Mouse (Mus musculus): Measurements from ENCODE around the gene Zfp467. TPM values are rescaled to one million over a fixed set of nuclear protein-coding genes. Genes with fewer than 3 reads are reported as not detected.

Gene Zfp467
- polyA plus RNA-seq (2021; fragmentation: Nextera tagmentation), result 33.6 and 38.8 TPM in 2 replicates
- long read RNA-seq, experiment 1, transcript Zfp467-206 (5 exons, 3,619 nt), result major isoform, 19 of 57 reads
- long read RNA-seq, experiment 1, transcript Zfp467-208 (4 exons, 626 nt), result minor isoform, 5 of 57 reads
- long read RNA-seq, experiment 1, partial matches to known transcripts, result 9 of 57 reads
- long read RNA-seq, experiment 1, other reads (novel, unspliced or antisense), result 14 of 57 reads
- long read RNA-seq, experiment 2, transcript Zfp467-208 (4 exons, 626 nt), result minor isoform, 10 of 33 reads
- long read RNA-seq, experiment 2, transcript Zfp467-201 (5 exons, 599 nt), result major isoform, 11 of 33 reads
- long read RNA-seq, experiment 2, partial matches to known transcripts, result 7 of 33 reads
- long read RNA-seq, experiment 2, other reads (novel, unspliced or antisense), result 3 of 33 reads

GRCm38 (mm10) chr6:48445181-48446101, at the start of gene Zfp467:
Zfp467 (minus strand) TSS chr6:48445825.

GRCm38 (mm10) chr6:48447929-48448328, 2.3 kb upstream of the Zfp467 start, which contains the start of gene Sspo:
Sspo (plus strand) TSS chr6:48448229.

GRCm38 (mm10) chr6:48395105-48396007, 50.3 kb downstream of the Zfp467 start, which contains the start of gene Krba1:
Krba1 (plus strand) TSS chr6:48395586.

Other genes starting within 250 kb of the Zfp467 start
- gene Krba1, start 50.2 kb downstream of the Zfp467 start, polyA plus RNA-seq (2021; fragmentation: Nextera tagmentation), result 4.4 and 5.4 TPM in 2 replicates
- 0.09 and 0.16 TPM in 2 replicates for gene Sspo, start 2.4 kb upstream of the Zfp467 start, polyA plus RNA-seq (2021; fragmentation: Nextera tagmentation)
- 629 and 681 TPM in 2 replicates for gene Atp6v0e2, start 91.8 kb upstream of the Zfp467 start, polyA plus RNA-seq (2021; fragmentation: Nextera tagmentation)
- gene Lrrc61, start 109.0 kb upstream of the Zfp467 start, polyA plus RNA-seq (2021; fragmentation: Nextera tagmentation), result 25.9 and 31.8 TPM in 2 replicates
- 24.4 and 29.4 TPM in 2 replicates for gene Rarres2, start 127.0 kb upstream of the Zfp467 start, polyA plus RNA-seq (2021; fragmentation: Nextera tagmentation)
- not detected in 2 replicates for gene Gm45021, start 143.8 kb upstream of the Zfp467 start, polyA plus RNA-seq (2021; fragmentation: Nextera tagmentation)
- 20.9 and 23.4 TPM in 2 replicates for gene Repin1, start 148.1 kb upstream of the Zfp467 start, polyA plus RNA-seq (2021; fragmentation: Nextera tagmentation)
- not detected in 2 replicates for gene Gm44965, start 148.1 kb upstream of the Zfp467 start, polyA plus RNA-seq (2021; fragmentation: Nextera tagmentation)
- 5.5 and 8.7 TPM in 2 replicates for gene Zfp775, start 156.2 kb upstream of the Zfp467 start, polyA plus RNA-seq (2021; fragmentation: Nextera tagmentation)
- 9.7 and 11.6 TPM in 2 replicates for gene AI854703, start 180.9 kb upstream of the Zfp467 start, polyA plus RNA-seq (2021; fragmentation: Nextera tagmentation)
- gene Gimap8, start 201.4 kb upstream of the Zfp467 start, polyA plus RNA-seq (2021; fragmentation: Nextera tagmentation), result 0.14 and 0.15 TPM in 2 replicates
- gene Gimap9, start 230.3 kb upstream of the Zfp467 start, polyA plus RNA-seq (2021; fragmentation: Nextera tagmentation), result 0.36 and 0.38 TPM in 2 replicates
- 0.20 and 0.39 TPM in 2 replicates for gene Gimap4, start 238.7 kb upstream of the Zfp467 start, polyA plus RNA-seq (2021; fragmentation: Nextera tagmentation)